Mouse (Mus musculus) limb, embryonic 10.5 days (tissue): ENCODE measurements around the gene Chn2. TPM values are rescaled to one million over a fixed set of nuclear protein-coding genes. Genes with fewer than 3 reads are reported as not detected.
"Not testable (repeated sequence)": the region's sequence is repeated elsewhere in the genome, so short reads cannot be mapped to it uniquely, and the experiment has no call there.

Experiments used
- DNase-seq: peaks from one replicate; pipeline ENCODE4 v3.0.0-alpha.2; 2017; ENCODE audit warnings: low spot score
- H3K27ac ChIP-seq: fragments of 300-500 bp; sonication (generic); 2 replicates; pipeline ENCODE4 v1.5.1; 2016; ENCODE audit warnings: mild to moderate bottlenecking
- H3K27me3 ChIP-seq: fragments of 300-500 bp; sonication (generic); 2 replicates; pipeline ENCODE4 v1.6.1; 2016; ENCODE audit warnings: low read depth, mild to moderate bottlenecking; ENCODE audit not compliant: poor library complexity, severe bottlenecking
- H3K36me3 ChIP-seq: fragments of 300-500 bp; sonication (generic); 2 replicates; pipeline ENCODE4 v1.6.1; 2016; ENCODE audit warnings: mild to moderate bottlenecking, moderate library complexity
- H3K4me1 ChIP-seq: fragments of 300-500 bp; sonication (generic); 2 replicates; pipeline ENCODE4 v1.6.1; 2016
- H3K4me3 ChIP-seq: fragments of 300-500 bp; sonication (generic); 2 replicates; pipeline ENCODE4 v1.5.1; 2016; ENCODE audit warnings: mild to moderate bottlenecking, moderate library complexity
- H3K9me3 ChIP-seq: fragments of 300-500 bp; sonication (generic); replicated peaks from 2 replicates; pipeline ENCODE4 v1.6.1; 2016; ENCODE audit warnings: mild to moderate bottlenecking
- WGBS: fragments of 180-500 bp; shearing (Covaris S2); methylation state at CpG from one replicate; pipeline ENCODE4 v1.1.7; 2016; 5-methylcytosine and 5-hydroxymethylcytosine counted together
- polyA plus RNA-seq: library from polyadenylated mRNA; unstranded; fragments of >200 nt; fragmentation: Nextera tagmentation; extraction: Ambion mirVana; gene quantifications from 2 replicates; pipeline ENCODE4 v1.2.1, GENCODE M21; 2016

Chn2 gene
- polyA plus RNA-seq, 1 experiment from 2014 or later: 7.1 TPM

GRCm38 (mm10) chr6:54161246-54161645 lies 121.9 kb downstream of the Chn2 start:
- 93% methylated on average over 3 of the region's 3 CpGs for WGBS
- Histone ChIP-seq H3K9me3 (no peaks in the 10 kb centered on the region), H3K4me3 (no peak overlapping the region), H3K27me3 (no peaks in the 10 kb centered on the region), H3K36me3 (no peaks in the 10 kb centered on the region), H3K4me1 (peaks cover 11% of the 10 kb centered on the region), H3K27ac (no peak overlapping the region)
- no peak for DNase-seq

DNA sequence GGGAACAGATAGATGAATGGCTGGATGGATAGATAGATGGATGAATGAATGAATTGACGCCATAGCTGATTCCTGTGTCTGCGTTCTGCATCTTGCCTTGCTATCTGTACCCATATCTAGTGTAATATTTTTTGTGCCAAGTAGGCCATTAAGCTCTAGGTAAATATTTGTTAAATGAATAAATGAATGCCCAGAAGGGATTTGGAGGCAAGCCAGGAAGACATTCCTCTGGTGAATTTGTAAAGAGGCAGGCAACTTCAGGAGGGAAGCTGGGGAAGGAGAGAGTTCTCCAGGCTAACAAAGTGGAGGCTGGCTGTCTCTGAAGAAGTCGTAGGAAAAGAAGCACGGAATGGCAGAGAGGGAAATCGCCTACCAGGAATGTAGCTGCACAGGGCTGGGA lies 123.0 kb downstream of the Chn2 start:
- WGBS: 86% methylated on average over 5 of the region's 5 CpGs
- DNase-seq: no peak
- Histone ChIP-seq H3K27ac (no peak overlapping the region), H3K9me3 (no peaks in the 10 kb centered on the region), H3K4me1 (peaks cover 15% of the 10 kb centered on the region), H3K4me3 (no peak overlapping the region), H3K27me3 (no peaks in the 10 kb centered on the region), H3K36me3 (no peaks in the 10 kb centered on the region)

DNA sequence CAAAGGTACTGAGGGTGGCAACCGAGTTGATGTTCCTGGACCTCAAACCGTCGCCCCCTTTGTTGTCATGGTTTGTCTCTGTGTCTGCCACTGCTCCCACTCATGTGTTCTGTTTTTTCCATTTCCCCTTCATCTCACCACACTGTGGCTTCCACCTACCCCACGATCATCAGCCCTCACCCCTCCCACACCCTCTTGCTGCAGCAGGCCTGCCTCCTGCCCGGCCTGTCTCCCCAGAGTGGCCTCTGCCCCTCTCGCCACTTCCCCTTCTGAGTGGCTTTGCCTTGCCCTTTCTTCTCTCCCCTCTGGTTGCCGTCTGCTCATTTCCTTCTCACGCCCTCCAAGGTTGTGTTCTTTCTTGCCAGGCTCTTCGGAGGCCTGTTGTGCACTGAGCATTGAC lies 123.4 kb downstream of the Chn2 start:
- no peaks in the 10 kb centered on the region for H3K27me3 ChIP-seq
- H3K27ac ChIP-seq: no peak overlapping the region
- DNase-seq: no peak
- no peaks in the 10 kb centered on the region for H3K36me3 ChIP-seq
- 86% methylated on average over 9 of the region's 9 CpGs for WGBS
- H3K9me3 ChIP-seq: no peaks in the 10 kb centered on the region
- H3K4me1 ChIP-seq: peaks cover 12% of the 10 kb centered on the region
- H3K4me3 ChIP-seq: no peak overlapping the region

- peaks cover 4% of the 10 kb centered on the region; the same call in 1 of the 2 replicates for H3K4me1 ChIP-seq
- H3K27me3 ChIP-seq: no peaks in the 10 kb centered on the region
- no peaks in the 10 kb centered on the region for H3K9me3 ChIP-seq
- no peak for DNase-seq
- H3K4me3 ChIP-seq: no peak overlapping the region
- H3K36me3 ChIP-seq: no peaks in the 10 kb centered on the region
- no peak overlapping the region for H3K27ac ChIP-seq
Measured at GRCm38 (mm10) chr6:54163702-54164101, 124.3 kb downstream of the Chn2 start.

DNA sequence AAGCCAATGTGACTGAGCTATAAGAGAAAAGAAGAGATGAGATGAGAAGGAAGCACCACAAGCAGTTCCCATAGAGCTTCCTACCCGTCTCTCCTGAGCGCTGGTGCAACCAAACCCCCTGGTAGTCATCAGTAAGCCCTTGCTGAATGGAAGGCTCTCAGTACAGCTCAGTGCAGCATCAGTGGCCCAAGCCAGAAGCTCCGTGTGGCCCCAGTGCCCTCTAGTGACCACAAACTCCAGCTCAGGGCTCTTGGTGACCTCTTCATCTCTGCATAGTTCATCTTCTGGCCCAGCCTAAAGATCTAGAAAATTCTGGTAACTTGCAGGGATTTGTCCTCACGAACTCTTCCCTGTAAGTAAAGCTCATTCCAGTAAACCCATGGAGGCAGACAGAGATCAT lies 125.4 kb downstream of the Chn2 start:
- Histone ChIP-seq H3K4me1 (peaks cover 4% of the 10 kb centered on the region; the same call in 1 of the 2 replicates), H3K9me3 (no peaks in the 10 kb centered on the region), H3K27me3 (no peaks in the 10 kb centered on the region), H3K36me3 (no peaks in the 10 kb centered on the region), H3K4me3 (no peak overlapping the region), H3K27ac (no peak overlapping the region)
- DNase-seq: no peak
- WGBS: 46% methylated on average over 4 of the region's 4 CpGs

- Histone ChIP-seq H3K27me3 (no peaks in the 10 kb centered on the region), H3K27ac (no peak overlapping the region), H3K36me3 (no peaks in the 10 kb centered on the region), H3K9me3 (no peaks in the 10 kb centered on the region), H3K4me1 (peaks cover 4% of the 10 kb centered on the region; the same call in 1 of the 2 replicates), H3K4me3 (no peak overlapping the region)
- no peak for DNase-seq
- WGBS: 90% methylated on average over 7 of the region's 7 CpGs
Measured at GRCm38 (mm10) chr6:54165246-54165645, 125.9 kb downstream of the Chn2 start.

DNA sequence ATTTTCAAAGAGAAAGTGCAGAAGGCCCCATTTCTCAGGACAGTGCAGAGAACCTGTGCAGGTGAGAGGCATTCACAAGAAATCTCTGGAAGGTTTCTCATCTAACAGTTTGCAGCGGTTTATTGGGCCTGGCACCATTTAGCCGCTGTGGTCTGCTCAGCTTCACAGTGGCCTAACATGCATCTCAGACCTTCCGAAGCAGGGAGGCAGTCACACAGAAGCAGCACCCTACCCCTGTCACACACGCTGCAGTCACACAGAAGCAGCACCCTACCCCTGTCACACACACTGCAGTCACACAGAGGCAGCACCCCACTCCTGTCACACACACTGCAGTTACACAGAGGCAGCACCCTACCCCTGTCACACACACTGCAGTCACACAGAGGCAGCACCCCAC lies 126.5 kb downstream of the Chn2 start:
- 84% methylated on average over 4 of the region's 4 CpGs for WGBS
- DNase-seq: no peak

GRCm38 (mm10) chr6:54166991-54167546 lies 127.7 kb downstream of the Chn2 start:
- Histone ChIP-seq H3K36me3 (no peaks in the 10 kb centered on the region), H3K9me3 (no peaks in the 10 kb centered on the region), H3K27me3 (no peaks in the 10 kb centered on the region), H3K4me1 (peaks cover 11% of the 10 kb centered on the region; the same call in 1 of the 2 replicates), H3K27ac (no peak overlapping the region), H3K4me3 (no peak overlapping the region)
- DNase-seq: no peak
- 74% methylated on average over 7 of the region's 7 CpGs for WGBS

More for the DNA sequence above, 126.5 kb downstream of the Chn2 start:
- H3K4me1 ChIP-seq: peaks cover 4% of the 10 kb centered on the region; the same call in 1 of the 2 replicates
- H3K4me3 ChIP-seq: no peak overlapping the region
- no peak overlapping the region for H3K27ac ChIP-seq
- no peaks in the 10 kb centered on the region for H3K36me3 ChIP-seq
- no peaks in the 10 kb centered on the region for H3K9me3 ChIP-seq
- no peaks in the 10 kb centered on the region for H3K27me3 ChIP-seq

DNA sequence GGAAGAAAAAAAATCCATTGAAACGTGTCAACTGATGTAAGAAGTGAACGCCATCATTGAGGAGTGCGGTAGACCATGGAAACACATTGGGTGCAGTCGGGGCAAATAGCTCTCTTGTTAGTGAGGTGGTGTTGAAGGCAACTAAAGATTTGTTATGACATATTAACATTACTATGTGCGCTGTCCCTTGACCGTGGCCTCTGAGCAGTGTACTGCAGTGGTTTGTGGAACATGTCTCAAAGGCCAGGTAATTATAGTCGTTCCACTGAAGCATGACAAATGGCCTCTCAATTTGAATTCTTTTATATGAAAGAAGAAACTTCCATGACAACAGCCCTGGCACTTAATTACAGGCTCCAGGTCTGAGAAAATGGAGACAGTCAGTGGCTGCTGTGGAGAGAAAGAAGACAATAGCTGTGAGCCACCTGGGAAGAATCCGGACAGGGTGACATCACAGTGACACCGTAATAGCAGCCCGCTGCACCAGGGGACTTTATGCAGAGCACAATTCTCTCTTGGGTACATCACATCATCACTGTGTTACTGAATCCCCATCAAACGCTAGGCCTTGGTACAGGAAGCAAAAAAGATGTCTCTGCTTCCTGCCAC lies 131.0 kb downstream of the Chn2 start:
- H3K36me3 ChIP-seq: no peaks in the 10 kb centered on the region
- peaks cover 12% of the 10 kb centered on the region; the same call in 1 of the 2 replicates for H3K4me1 ChIP-seq
- no peak overlapping the region for H3K4me3 ChIP-seq
- no peaks in the 10 kb centered on the region; the same call in 1 of the 2 replicates for H3K27me3 ChIP-seq
- WGBS: 88% methylated on average over 11 of the region's 11 CpGs
- H3K27ac ChIP-seq: no peak overlapping the region
- H3K9me3 ChIP-seq: no peaks in the 10 kb centered on the region
- no peak for DNase-seq

GRCm38 (mm10) chr6:54171385-54171784 lies 132.0 kb downstream of the Chn2 start:
- Histone ChIP-seq H3K36me3 (no peaks in the 10 kb centered on the region), H3K4me3 (no peak overlapping the region), H3K4me1 (peaks cover 17% of the 10 kb centered on the region; the same call in 1 of the 2 replicates), H3K9me3 (no peaks in the 10 kb centered on the region), H3K27ac (no peak overlapping the region), H3K27me3 (no peaks in the 10 kb centered on the region; the same call in 1 of the 2 replicates)
- no peak for DNase-seq
- 81% methylated on average over 6 of the region's 6 CpGs for WGBS

GRCm38 (mm10) chr6:54175473-54176215 lies 136.3 kb downstream of the Chn2 start:
- Histone ChIP-seq H3K27ac (no peak overlapping the region), H3K4me1 (peaks cover 13% of the 10 kb centered on the region; the same call in 1 of the 2 replicates), H3K9me3 (no peaks in the 10 kb centered on the region), H3K27me3 (no peaks in the 10 kb centered on the region; the same call in 1 of the 2 replicates), H3K4me3 (no peak overlapping the region), H3K36me3 (no peaks in the 10 kb centered on the region)
- 63% methylated on average over 8 of the region's 8 CpGs for WGBS
- no peak for DNase-seq

DNA sequence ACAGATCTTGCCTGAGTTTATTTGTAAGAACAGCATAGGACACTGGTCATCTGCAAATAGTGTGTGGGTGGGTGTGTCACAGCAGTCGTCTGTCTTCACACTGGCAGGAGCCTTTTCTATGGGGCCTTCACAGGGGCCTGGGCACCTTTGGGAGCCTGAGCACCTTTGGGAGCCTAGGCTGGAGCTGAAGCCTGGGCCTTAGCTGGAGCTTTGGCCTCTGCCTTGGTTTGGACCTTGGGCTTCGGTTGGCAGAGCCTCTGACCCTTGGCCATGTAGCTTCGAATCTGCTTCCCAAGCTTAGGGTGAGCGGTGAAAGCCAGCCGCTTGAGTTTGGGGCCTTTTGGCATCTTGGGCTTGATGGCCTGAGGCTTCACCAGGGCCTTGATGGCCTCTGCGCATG lies 137.7 kb downstream of the Chn2 start:
- not testable (repeated sequence) for H3K36me3 ChIP-seq, DNase-seq, H3K9me3 ChIP-seq, H3K4me1 ChIP-seq, H3K27me3 ChIP-seq, H3K4me3 ChIP-seq, H3K27ac ChIP-seq
- WGBS: 93% methylated on average over 6 of the region's 6 CpGs
